Mouse (Mus musculus) embryonic fibroblast, embryonic 13.5 days (primary cell): Measurements from ENCODE around the gene Srp9.

Experiments used
- CTCF ChIP-seq: IDR thresholded peaks from 2 replicates; pipeline ENCODE4 v1.5.1; 2011; ENCODE audit warnings: mild to moderate bottlenecking, control low read depth, low read length, moderate library complexity, borderline replicate concordance; ENCODE audit not compliant: insufficient read depth
- POLR2A ChIP-seq: IDR thresholded peaks from 2 replicates; pipeline ENCODE4 v1.6.1; 2011; ENCODE audit warnings: low read depth, mild to moderate bottlenecking, control low read depth, low read length, moderate library complexity

GRCm38 (mm10) chr1:182091261-182091660 lies 33.3 kb upstream of the Srp9 start:
- TF ChIP-seq CTCF (no peak), POLR2A (no peak)
